Mouse (Mus musculus): ENCODE measurements at regions not wholly inside any gene's neighbourhood (a gene's known extent, or its start where the extent isn't known, plus 50 kb on each side); places are given as distances from the start of the nearest gene placed in this dataset.

GRCm38 (mm10) chr13:72736992-72737391 is 108.4 kb downstream of the Irx2 start:
- H3K9ac ChIP-seq (ENCODE audit: insufficient read depth, low read depth): no peak overlapping the region
- H3K4me3 ChIP-seq (replicated peaks in 1 of 3; ENCODE audit: low read depth in 2 of 3, low read length in 2 of 3, poor library complexity in 1 of 3): no peak overlapping the region
- TF ChIP-seq E2F4 (IDR thresholded peaks at IDR 0.05; ENCODE audit: insufficient replicate concordance, low read depth, low read length) (no peak), MAX (IDR thresholded peaks at IDR 0.05; ENCODE audit: low read length) (no peak), PAX5 (IDR thresholded peaks at IDR 0.05; ENCODE audit: low read length) (no peak), CHD1 (IDR thresholded peaks at IDR 0.05; ENCODE audit: low read depth, low read length) (no peak), ZKSCAN1 (IDR thresholded peaks at IDR 0.05; ENCODE audit: borderline replicate concordance, low read depth, low read length) (no peak), ZNF384 (IDR thresholded peaks at IDR 0.05; ENCODE audit: low read depth, low read length) (no peak), RCOR1 (conservative IDR thresholded peaks at IDR 0.05; ENCODE audit: low read depth, low read length) (no peak), TBP (conservative IDR thresholded peaks at IDR 0.05; ENCODE audit: low read depth, low read length) (no peak), ZC3H11A (IDR thresholded peaks at IDR 0.05; ENCODE audit: low read depth, low read length) (no peak), ZMIZ1 (IDR thresholded peaks at IDR 0.05; ENCODE audit: low read depth, low read length) (no peak)
- no peak for DNase-seq (ENCODE audit: extremely low read depth)
- H3K9me3 ChIP-seq (replicated peaks; ENCODE audit: low read length): peaks cover 81% of the 10 kb centered on the region
- no peak overlapping the region for H3K4me2 ChIP-seq (ENCODE audit: insufficient read depth, low read depth, poor library complexity, severe bottlenecking)
- no peak overlapping the region for H3K27ac ChIP-seq (ENCODE audit: insufficient read depth, low read depth)
- in situ Hi-C loops (cut with MboI; ENCODE audit: low pct_ligation_motif_present, low pct_unique_long_range_greater_than_20kb, low sequenced_read_pairs) (no loop called here), dilution Hi-C loops (cut with MboI; ENCODE audit: extremely low pct_ligation_motif_present, extremely low pct_unique_long_range_greater_than_20kb, low sequenced_read_pairs) (no loop called here)
- no peaks in the 10 kb centered on the region for H3K79me2 ChIP-seq (replicated peaks; ENCODE audit: control insufficient read depth, extremely low read depth, insufficient read depth, poor library complexity, severe bottlenecking)
- H3K36me3 ChIP-seq (replicated peaks in 1 of 2; ENCODE audit: control insufficient read depth in 1 of 2, insufficient read depth in 1 of 2, low read length in 1 of 2): no peaks in the 10 kb centered on the region
- no peaks in the 10 kb centered on the region for H3K4me1 ChIP-seq (ENCODE audit: control insufficient read depth in 1 of 2, insufficient read depth in 2 of 2)
- H3K27me3 ChIP-seq (replicated peaks): no peaks in the 10 kb centered on the region

- no peak for DNase-seq (ENCODE audit: extremely low read depth)
- Histone ChIP-seq H3K4me2 (ENCODE audit: insufficient read depth, low read depth, poor library complexity, severe bottlenecking) (no peak overlapping the region), H3K4me3 (replicated peaks in 1 of 3; ENCODE audit: low read depth in 2 of 3, low read length in 2 of 3, poor library complexity in 1 of 3) (no peak overlapping the region), H3K4me1 (ENCODE audit: control insufficient read depth in 1 of 2, insufficient read depth in 2 of 2) (no peaks in the 10 kb centered on the region), H3K27me3 (replicated peaks) (no peaks in the 10 kb centered on the region), H3K27ac (ENCODE audit: insufficient read depth, low read depth) (no peak overlapping the region), H3K9ac (ENCODE audit: insufficient read depth, low read depth) (no peak overlapping the region), H3K36me3 (replicated peaks in 1 of 2; ENCODE audit: control insufficient read depth in 1 of 2, insufficient read depth in 1 of 2, low read length in 1 of 2) (no peaks in the 10 kb centered on the region), H3K79me2 (replicated peaks; ENCODE audit: control insufficient read depth, extremely low read depth, insufficient read depth, poor library complexity, severe bottlenecking) (no peaks in the 10 kb centered on the region), H3K9me3 (replicated peaks; ENCODE audit: low read length) (peaks cover 69% of the 10 kb centered on the region)
- in situ Hi-C loops (cut with MboI; ENCODE audit: low pct_ligation_motif_present, low pct_unique_long_range_greater_than_20kb, low sequenced_read_pairs): no loop called here
- TF ChIP-seq GABPA (IDR thresholded peaks at IDR 0.05; ENCODE audit: insufficient replicate concordance, low read depth, low read length) (no peak), ETS1 (conservative IDR thresholded peaks at IDR 0.05; ENCODE audit: low read depth, low read length) (no peak), CHD1 (IDR thresholded peaks at IDR 0.05; ENCODE audit: low read depth, low read length) (no peak), BHLHE40 (IDR thresholded peaks at IDR 0.05; ENCODE audit: low read depth, low read length) (no peak), HCFC1 (IDR thresholded peaks at IDR 0.05; ENCODE audit: low read depth, low read length) (no peak), MEF2A (IDR thresholded peaks at IDR 0.05; ENCODE audit: borderline replicate concordance, low read depth, low read length) (no peak), ELF1 (IDR thresholded peaks at IDR 0.05; ENCODE audit: low read depth, low read length) (no peak), TBP (conservative IDR thresholded peaks at IDR 0.05; ENCODE audit: low read depth, low read length) (no peak), CHD2 (IDR thresholded peaks at IDR 0.05; ENCODE audit: low read length) (no peak)
- dilution Hi-C loops (cut with MboI; ENCODE audit: extremely low pct_ligation_motif_present, extremely low pct_unique_long_range_greater_than_20kb, low sequenced_read_pairs): no loop called here
Measured at GRCm38 (mm10) chr13:72747187-72747586, 118.6 kb downstream of the Irx2 start.

All from CH12.LX (cell line).